In genomic region chr11:79717271-79717670, GRCm38 (mm10) we compare ENCODE assay signal across 14 mouse cellular contexts.
"Had no signal": no experiment of that assay in that cellular context is flagged by ENCODE, and none has a peak within 500 bp of the region (broad histone marks: within the 10 kb centered on the region; RNA-seq: fewer than 3 reads in every experiment).

No protein-coding gene starts in this region.

- H3K9ac ChIP-seq: intestine, embryonic 15.5 days; liver, embryonic 14.5 days; neural tube, embryonic 12.5 days; stomach, embryonic 15.5 days had no signal

- ATAC-seq: intestine, embryonic 15.5 days had no signal

- DNase-seq: kidney, postnatal 10 days; kidney, postnatal 4 days; liver; lung, adult 2 months; midbrain, embryonic 14.5 days; retina, postnatal 1 day; right cerebral cortex, postnatal 4 days; spleen, adult 18-20 months; thymus, postnatal 36 days had no signal

- H3K9me3 ChIP-seq: intestine, embryonic 15.5 days; neural tube, embryonic 12.5 days; stomach, embryonic 15.5 days had no signal

- H3K27me3 ChIP-seq: intestine, embryonic 15.5 days; stomach, embryonic 15.5 days had no signal

- H3K27ac ChIP-seq: intestine, embryonic 15.5 days; left cerebral cortex, adult 2 months; liver, embryonic 14.5 days; neural tube, embryonic 12.5 days; stomach, embryonic 15.5 days had no signal

- H3K4me2 ChIP-seq: intestine, embryonic 15.5 days; neural tube, embryonic 12.5 days; stomach, embryonic 15.5 days had no signal

- H3K36me3 ChIP-seq: intestine, embryonic 15.5 days; neural tube, embryonic 12.5 days; stomach, embryonic 15.5 days had no signal

- H3K4me3 ChIP-seq: intestine, embryonic 15.5 days; left cerebral cortex, adult 2 months; neural tube, embryonic 12.5 days; stomach, embryonic 15.5 days had no signal

- H3K4me1 ChIP-seq: neural tube, embryonic 12.5 days had no signal
